Mouse (Mus musculus) forebrain, postnatal 0 days (tissue): ENCODE data around the gene Hip1r. TPM values are rescaled to one million over a fixed set of nuclear protein-coding genes. Genes with fewer than 3 reads are reported as not detected.

Source experiments
- ATAC-seq: fragments of 200-750 bp; cut with Nextera tagmentation; 2 replicates; pipeline ENCODE4 v1.8.0; 2017; ENCODE audit warnings: mild to moderate bottlenecking, moderate library complexity
- DNase-seq: peaks from one replicate; pipeline ENCODE4 v3.0.0-alpha.2; 2015
- H3K27ac ChIP-seq: fragments of 300-500 bp; sonication (generic); 2 replicates; pipeline ENCODE4 v1.5.1; 2014; ENCODE audit warnings: low read depth, mild to moderate bottlenecking, antibody characterized with exemption, low read length, moderate library complexity, mixed read lengths
- H3K27me3 ChIP-seq: fragments of 300-500 bp; sonication (generic); 2 replicates; pipeline ENCODE4 v1.6.1; 2014; ENCODE audit warnings: mild to moderate bottlenecking, low read length, mixed read lengths; ENCODE audit not compliant: insufficient read depth
- H3K36me3 ChIP-seq: fragments of 300-500 bp; sonication (generic); 2 replicates; pipeline ENCODE4 v1.6.1; 2014; ENCODE audit warnings: mild to moderate bottlenecking, moderate library complexity; ENCODE audit not compliant: insufficient read depth
- H3K4me1 ChIP-seq: fragments of 300-500 bp; sonication (generic); 2 replicates; pipeline ENCODE4 v1.6.1; 2014; ENCODE audit warnings: antibody characterized with exemption; ENCODE audit not compliant: insufficient read depth
- H3K4me2 ChIP-seq: fragments of 300-500 bp; sonication (generic); 2 replicates; pipeline ENCODE4 v1.6.1; 2014; ENCODE audit warnings: low read depth, mild to moderate bottlenecking, moderate library complexity
- H3K4me3 ChIP-seq: fragments of 300-500 bp; sonication (generic); 2 replicates; pipeline ENCODE4 v1.5.1; 2014; ENCODE audit warnings: low read depth, low read length, mixed read lengths
- H3K9ac ChIP-seq: fragments of 300-500 bp; sonication (generic); 2 replicates; pipeline ENCODE4 v1.6.1; 2014; ENCODE audit warnings: mild to moderate bottlenecking
- H3K9me3 ChIP-seq: fragments of 300-500 bp; sonication (generic); 2 replicates; pipeline ENCODE4 v1.6.1; 2016; ENCODE audit warnings: low read length
- CTCF ChIP-seq: sonication (generic); IDR thresholded peaks from 2 replicates; pipeline ENCODE4 v1.5.1; 2016; ENCODE audit warnings: antibody characterized with exemption, control low read depth, low read depth
- WGBS: fragments of 180-500 bp; shearing (Covaris S2); extraction: QIAGEN DNeasy Blood & Tissue Kit; methylation state at CpG from one replicate; pipeline ENCODE4 v1.1.7; 2014; 5-methylcytosine and 5-hydroxymethylcytosine counted together
- polyA plus RNA-seq: library from polyadenylated mRNA; unstranded; fragments of >200 nt; fragmentation: Nextera tagmentation; extraction: Ambion mirVana; gene quantifications from 2 replicates; pipeline ENCODE4 v1.2.1, GENCODE M21; 2015
- total RNA-seq: library from RNA; depleted of rRNA; stranded (reverse); fragments of >200 nt; gene quantifications from 2 replicates; pipeline ENCODE4 v1.2.3, GENCODE M21; 2014; rRNA removed

Hip1r gene
- total RNA-seq (52.2 and 55.0 TPM in 2 replicates), polyA plus RNA-seq (22.2 and 29.8 TPM in 2 replicates)

DNA sequence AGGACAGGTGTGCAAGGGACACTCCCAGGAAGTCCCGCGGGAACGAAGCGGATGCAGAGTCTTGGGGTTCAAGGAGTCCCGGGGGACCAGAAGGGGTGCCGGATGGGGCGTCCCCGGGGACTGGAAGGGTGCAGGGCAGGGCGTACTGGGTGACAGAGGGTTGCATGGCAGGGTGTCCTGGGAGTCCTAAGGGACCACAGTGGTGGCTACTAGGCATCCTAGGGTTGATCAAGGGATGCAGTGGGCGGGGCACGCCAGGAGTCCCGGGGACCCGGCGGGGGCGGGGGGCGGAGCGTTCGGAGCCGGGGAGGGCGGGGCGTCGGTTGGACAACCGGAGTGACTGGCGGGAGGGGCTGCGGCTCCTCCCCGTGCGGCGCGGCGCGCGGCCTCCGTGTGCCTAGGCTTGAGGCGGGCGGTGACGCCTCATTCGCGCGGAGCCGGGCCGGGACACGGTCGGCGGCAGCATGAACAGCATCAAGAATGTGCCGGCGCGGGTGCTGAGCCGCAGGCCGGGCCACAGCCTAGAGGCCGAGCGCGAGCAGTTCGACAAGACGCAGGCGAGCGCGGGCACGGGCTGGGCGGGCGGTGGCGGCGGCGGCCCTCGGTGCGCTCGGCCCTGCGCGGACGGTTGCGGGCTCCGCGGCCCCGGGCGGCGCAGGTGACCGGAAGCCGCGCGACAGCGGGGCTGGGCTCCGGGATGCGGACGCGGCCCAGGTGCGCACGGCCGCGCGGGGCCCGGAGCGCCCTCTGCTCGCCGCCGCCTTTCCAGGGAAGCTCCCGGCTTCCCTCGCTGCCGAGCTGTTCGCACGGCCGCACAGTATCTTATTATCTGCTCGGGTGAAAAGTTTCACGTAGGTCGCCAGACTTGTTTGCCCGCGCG lies at the start of gene Hip1r:
Gene Hip1r (plus strand): TSS at position 330 of the 880 bp plus-strand sequence.
- peak within 1 kb of the TSS; percentile 80 for H3K9ac ChIP-seq
- 5% methylated on average over 82 of the region's 106 CpGs for WGBS
- H3K4me1 ChIP-seq: peaks cover 12% of the 10 kb centered on the region
- DNase-seq: peak; percentile 67
- H3K27me3 ChIP-seq: no peaks in the 10 kb centered on the region
- peak; percentile 72 for ATAC-seq
- peak within 1 kb of the TSS; percentile 54 for H3K27ac ChIP-seq
- H3K36me3 ChIP-seq: no peaks in the 10 kb centered on the region
- peak within 1 kb of the TSS; percentile 81 for H3K4me3 ChIP-seq
- peak within 1 kb of the TSS; percentile 79 for H3K4me2 ChIP-seq
- no peaks in the 10 kb centered on the region for H3K9me3 ChIP-seq
- no peak for TF ChIP-seq CTCF

DNA sequence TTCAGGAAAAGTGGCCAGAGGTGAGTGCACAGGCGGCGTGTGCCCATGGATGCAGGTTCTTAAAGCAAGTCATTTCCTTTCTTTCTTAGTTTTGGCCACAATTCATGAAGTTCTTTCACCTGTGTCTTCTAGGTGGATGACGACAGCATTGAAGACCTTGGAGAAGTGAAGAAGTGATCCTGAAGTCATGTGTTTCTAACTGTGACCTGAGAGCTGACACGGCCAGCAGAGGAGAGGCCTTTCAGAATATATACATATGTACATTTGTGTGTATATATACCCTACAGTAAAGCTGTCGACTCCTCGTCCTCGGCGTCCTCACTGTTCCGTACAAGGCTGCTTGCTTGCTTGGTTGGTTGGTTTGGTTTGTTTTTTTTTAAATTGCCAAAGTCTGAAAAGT lies 46.3 kb upstream of the Hip1r start, which contains the start of gene Gm43518:
Gene Gm43518 (plus strand): TSS at position 301 of the 400 bp plus-strand sequence.
- ATAC-seq (no peak), DNase-seq (no peak)
- Histone ChIP-seq H3K9me3 (no peaks in the 10 kb centered on the region), H3K27me3 (no peaks in the 10 kb centered on the region), H3K9ac (no peak within 1 kb of the TSS), H3K36me3 (peaks cover 47% of the 10 kb centered on the region), H3K27ac (no peak within 1 kb of the TSS), H3K4me3 (no peak within 1 kb of the TSS), H3K4me1 (no peaks in the 10 kb centered on the region), H3K4me2 (no peak within 1 kb of the TSS)
- 94% methylated on average over 9 of the region's 9 CpGs for WGBS
- no peak for TF ChIP-seq CTCF

DNA sequence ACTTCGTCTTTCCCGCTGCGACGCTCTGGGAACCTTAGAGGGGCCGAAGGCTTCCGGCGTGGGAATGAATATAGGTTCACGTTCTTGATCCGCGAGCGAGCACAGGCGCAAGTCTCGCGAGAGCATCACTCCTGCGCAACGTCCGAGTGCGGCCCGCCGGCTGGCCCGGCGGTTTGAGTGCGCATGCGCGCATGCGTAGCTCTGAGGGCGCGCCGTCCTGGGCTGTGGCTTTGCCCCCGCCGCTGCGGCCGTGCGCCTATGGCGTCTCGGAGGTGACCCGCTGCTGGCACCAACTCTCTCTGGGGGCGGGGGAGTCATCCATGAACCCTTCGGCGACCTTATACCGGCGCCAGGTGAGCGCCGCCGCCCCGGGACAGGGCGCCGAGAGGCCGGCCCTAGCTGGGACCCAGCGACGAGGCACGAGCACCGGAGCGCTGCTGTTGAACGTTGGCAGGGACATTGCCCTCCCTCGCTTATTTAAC lies 42.9 kb upstream of the Hip1r start, which contains the start of gene Ccdc62:
Gene Ccdc62 (plus strand): TSS at position 172 of the 482 bp plus-strand sequence.
- DNase-seq: peak; percentile 97
- Histone ChIP-seq H3K9ac (peak within 1 kb of the TSS; percentile 82), H3K4me2 (peak within 1 kb of the TSS; percentile 68), H3K27me3 (no peaks in the 10 kb centered on the region), H3K9me3 (no peaks in the 10 kb centered on the region), H3K36me3 (peaks cover 16% of the 10 kb centered on the region), H3K27ac (peak within 1 kb of the TSS; percentile 90), H3K4me3 (peak within 1 kb of the TSS; percentile 75), H3K4me1 (no peaks in the 10 kb centered on the region)
- WGBS: under 1% methylated on average over 55 of the region's 56 CpGs
- no peak for TF ChIP-seq CTCF
- ATAC-seq: peak; percentile 99

DNA sequence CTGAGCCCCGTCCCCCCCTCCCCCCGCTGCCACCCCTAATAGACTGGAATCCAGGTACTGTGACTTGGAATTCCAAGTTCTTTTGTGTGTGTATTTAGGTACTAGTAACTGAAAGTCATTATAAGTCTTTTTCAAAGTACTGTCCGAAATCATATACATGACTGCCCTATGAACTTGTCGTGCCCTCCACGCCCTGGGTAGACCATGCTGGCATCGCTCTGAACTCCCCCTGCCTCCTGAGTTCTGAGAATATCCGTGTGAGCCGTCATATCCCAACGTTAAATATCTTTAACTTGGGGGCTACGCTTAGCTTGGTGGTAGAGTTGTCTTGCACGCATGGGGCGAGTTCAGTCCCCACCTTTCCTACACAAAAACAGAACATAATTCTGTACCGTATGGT lies 42.3 kb upstream of the Hip1r start:
- Histone ChIP-seq H3K9ac (peak overlapping the region; percentile 82), H3K4me2 (peak overlapping the region; percentile 68), H3K4me3 (peak overlapping the region; percentile 75), H3K4me1 (no peaks in the 10 kb centered on the region), H3K36me3 (peaks cover 12% of the 10 kb centered on the region), H3K9me3 (no peaks in the 10 kb centered on the region), H3K27me3 (no peaks in the 10 kb centered on the region), H3K27ac (no peak overlapping the region)
- no peak for TF ChIP-seq CTCF
- no peak for ATAC-seq
- DNase-seq: no peak
- 50% methylated on average over 13 of the region's 13 CpGs for WGBS

DNA sequence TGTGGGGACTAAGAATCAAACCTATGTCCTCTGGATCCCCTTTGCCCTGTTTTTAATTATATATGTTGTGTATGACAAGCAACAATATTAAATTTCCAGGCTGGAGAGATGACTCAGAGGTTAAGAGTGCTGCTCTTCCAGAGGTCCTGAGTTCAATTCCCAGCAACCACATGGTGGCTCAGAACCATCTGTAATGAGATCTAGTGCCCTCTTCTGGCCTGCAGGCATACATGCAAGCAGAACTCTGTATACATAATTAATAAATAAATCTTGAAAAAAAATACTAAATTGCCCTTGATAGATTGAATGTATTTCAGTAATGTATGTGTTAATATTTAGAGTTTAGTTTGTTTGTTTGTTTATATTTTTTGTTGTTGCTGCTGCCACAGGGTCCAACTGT lies 40.5 kb upstream of the Hip1r start:
- H3K27me3 ChIP-seq: no peaks in the 10 kb centered on the region
- 0 out of 2 replicates have a peak, but pooled peaks have one; percentile 12 for TF ChIP-seq CTCF

DNA sequence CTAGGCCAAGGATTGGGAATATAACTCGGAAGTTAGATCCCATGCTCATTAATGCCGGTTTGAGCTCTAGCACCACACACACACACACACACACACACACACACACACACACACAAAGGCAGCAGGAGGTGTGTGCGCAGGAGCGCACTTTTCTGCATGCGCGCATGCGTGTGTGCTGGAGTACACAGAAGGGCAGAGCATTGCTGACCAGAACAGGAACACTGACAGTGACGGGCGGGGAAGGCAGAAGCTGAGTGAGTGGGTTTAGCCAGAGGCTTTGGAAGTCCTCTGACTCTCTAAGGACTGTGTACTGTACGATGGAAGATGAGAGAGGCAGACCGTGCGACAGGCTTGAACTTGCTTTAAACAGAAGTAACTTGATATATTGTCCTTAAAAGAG lies 39.9 kb upstream of the Hip1r start:
- no peak for TF ChIP-seq CTCF
- no peak overlapping the region for H3K9ac ChIP-seq

More for the DNA sequence above, 40.5 kb upstream of the Hip1r start:
- Histone ChIP-seq H3K9ac (no peak overlapping the region), H3K4me2 (no peak overlapping the region), H3K9me3 (no peaks in the 10 kb centered on the region), H3K4me1 (no peaks in the 10 kb centered on the region), H3K4me3 (no peak overlapping the region), H3K36me3 (0 out of 2 replicates have a peak, but pooled peaks cover 1% of the 10 kb centered on the region), H3K27ac (no peak overlapping the region)
- DNase-seq: no peak
- ATAC-seq: no peak

More for the DNA sequence above, 39.9 kb upstream of the Hip1r start:
- Histone ChIP-seq H3K4me2 (no peak overlapping the region), H3K27me3 (no peaks in the 10 kb centered on the region), H3K9me3 (no peaks in the 10 kb centered on the region), H3K4me3 (no peak overlapping the region), H3K27ac (no peak overlapping the region), H3K4me1 (no peaks in the 10 kb centered on the region), H3K36me3 (no peaks in the 10 kb centered on the region)
- no peak for ATAC-seq
- DNase-seq: no peak
- 91% methylated on average over 12 of the region's 12 CpGs for WGBS
